In genomic region chr6:30121600-30121999, GRCm38 (mm10) we compare ENCODE assay signal across 21 mouse cellular contexts.
DNase-seq lines count a peak whose midpoint lies in the region; ATAC-seq and TF ChIP-seq lines count a peak whose summit lies in the region.
"Had no signal": no experiment of that assay in that cellular context is flagged by ENCODE, and none has a peak within 500 bp of the region (broad histone marks: within the 10 kb centered on the region; RNA-seq: fewer than 3 reads in every experiment).

No protein-coding gene starts in this region.

- H3K36me3 ChIP-seq in limb, embryonic 14.5 days (ENCODE audit: control insufficient read depth, insufficient read depth, low read length): peaks cover 77% of the 10 kb centered on the region

- peak overlapping the region; percentile 44; the same call in 1 of the 2 replicates for H3K27ac ChIP-seq in limb, embryonic 14.5 days (replicated peaks; ENCODE audit: low read depth, low read length)
- H3K27ac ChIP-seq: gastrocnemius, adult 2 months; liver, embryonic 15.5 days; macrophage; midbrain, embryonic 10.5 days had no signal

- H3K27me3 ChIP-seq in limb, embryonic 14.5 days (ENCODE audit: control insufficient read depth, insufficient read depth, low read length): no peaks in the 10 kb centered on the region
- H3K27me3 ChIP-seq: heart, embryonic 12.5 days; liver, embryonic 15.5 days had no signal

- no peak overlapping the region for H3K9ac ChIP-seq in limb, embryonic 14.5 days (ENCODE audit: low read depth, low read length, severe bottlenecking)
- H3K9ac ChIP-seq: heart, embryonic 12.5 days; liver, embryonic 15.5 days had no signal

- no peaks in the 10 kb centered on the region for H3K9me3 ChIP-seq in limb, embryonic 14.5 days (ENCODE audit: control insufficient read depth, low read length)
- H3K9me3 ChIP-seq: heart, embryonic 12.5 days; liver, embryonic 15.5 days; midbrain, embryonic 10.5 days had no signal

- intact Hi-C loops in gastrocnemius, postnatal 14 days (cut with DNase I; ENCODE audit: low total_unique reads): no loop called here

- no peak overlapping the region for H3K4me2 ChIP-seq in limb, embryonic 14.5 days (replicated peaks; ENCODE audit: low read depth, low read length, severe bottlenecking)
- H3K4me2 ChIP-seq: heart, embryonic 12.5 days; liver, embryonic 15.5 days had no signal

- DNase-seq in embryo, embryonic 10 days (ENCODE audit: low spot score): peak; percentile 38
- DNase-seq in embryo, embryonic 11 days: no peak
- DNase-seq in urinary bladder, postnatal 36 days (ENCODE audit: low spot score in 2 of 2): peak; percentile 5 to 16
- no peak for DNase-seq in urinary bladder, adult 2 months (ENCODE audit: low spot score)
- DNase-seq in limb, embryonic 14.5 days (ENCODE audit: low spot score): peak; percentile 53
- DNase-seq in right cerebral cortex, postnatal 10 days (ENCODE audit: low spot score in 2 of 2): no peak
- no peak for DNase-seq in gastrocnemius, postnatal 14 days
- DNase-seq in T-cell, adult 2 months (ENCODE audit: low spot score): no peak
- DNase-seq: cerebellum, adult 11 months; cerebellum, postnatal 25 days; gastrocnemius, adult 2 months; kidney, adult 18-20 months; kidney, postnatal 10 days; layer of hippocampus, postnatal 36 days; right cerebral cortex, postnatal 4 days; thymus, postnatal 25 days had no signal

- no peak overlapping the region for H3K4me3 ChIP-seq in limb, embryonic 14.5 days (replicated peaks; ENCODE audit: low read length)
- H3K4me3 ChIP-seq: gastrocnemius, adult 2 months; heart, embryonic 12.5 days; liver, embryonic 15.5 days; midbrain, embryonic 10.5 days had no signal

- no peak for TF ChIP-seq POLR2A in limb, embryonic 14.5 days (IDR thresholded peaks at IDR 0.05; ENCODE audit: borderline replicate concordance, extremely low read depth, insufficient read depth, insufficient read length)

- no peak for ATAC-seq in limb, embryonic 14.5 days (ENCODE audit: low FRiP score, low read depth)
- ATAC-seq: hindbrain, embryonic 16.5 days had no signal

- H3K4me1 ChIP-seq in limb, embryonic 14.5 days (ENCODE audit: control insufficient read depth, insufficient read depth, low read length): no peaks in the 10 kb centered on the region
- H3K4me1 ChIP-seq: liver, embryonic 15.5 days; midbrain, embryonic 10.5 days had no signal

- 42% methylated on average over 1 of the region's 1 CpGs for WGBS in limb, embryonic 14.5 days

Comparison
In these comparisons a context has a peak if more than half of its experiments do, and no peak if none do; other contexts are left out.
1. DNase-seq: peak in embryo, embryonic 10 days (single experiment), urinary bladder, postnatal 36 days (2 of 2) and limb, embryonic 14.5 days (single experiment); none in embryo, embryonic 11 days (single experiment), urinary bladder, adult 2 months (single experiment), right cerebral cortex, postnatal 10 days (0 of 2), gastrocnemius, postnatal 14 days (single experiment) and T-cell, adult 2 months (single experiment).